In the genomic region with DNA sequence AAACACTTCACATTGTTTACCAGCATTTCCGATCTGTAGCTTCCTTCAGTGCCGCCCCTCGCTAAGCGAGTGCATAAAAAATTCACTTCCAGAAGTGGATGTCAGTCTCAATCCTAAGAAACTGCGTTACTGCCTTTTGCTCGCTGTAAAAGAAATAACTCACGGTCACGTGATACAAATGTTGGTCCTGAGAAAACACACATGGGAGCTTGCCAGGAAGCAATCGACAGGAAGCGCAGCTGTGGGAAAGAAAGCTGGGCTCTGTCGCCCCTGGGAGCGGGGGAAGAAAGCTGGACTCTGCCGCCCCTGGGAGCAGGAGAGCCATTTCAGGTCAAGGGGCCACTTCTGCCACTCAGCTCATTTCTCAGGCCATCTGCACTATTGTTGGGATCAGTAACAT, we compare ENCODE assay signal across 10 mouse cellular contexts. TPM values are rescaled to one million over a fixed set of nuclear protein-coding genes. Genes with fewer than 3 reads are reported as not detected.
DNase-seq lines count a peak whose midpoint lies in the region; ATAC-seq lines count a peak whose summit lies in the region.
"Had no signal": no experiment of that assay in that cellular context is flagged by ENCODE, and none has a peak within 500 bp of the region (broad histone marks: within the 10 kb centered on the region; RNA-seq: fewer than 3 reads in every experiment).

No protein-coding gene starts in this region.

- H3K27me3 ChIP-seq in lung, embryonic 15.5 days, result no peaks in the 10 kb centered on the region
- no peaks in the 10 kb centered on the region for H3K27me3 ChIP-seq in stomach, embryonic 16.5 days (ENCODE audit: control insufficient read depth, insufficient read depth, low read length)

- no peaks in the 10 kb centered on the region for H3K9me3 ChIP-seq in lung, embryonic 15.5 days
- 0 out of 2 replicates have a peak, but pooled peaks cover 2% of the 10 kb centered on the region for H3K9me3 ChIP-seq in stomach, embryonic 16.5 days (replicated peaks; ENCODE audit: control insufficient read depth, low read length)

- 10% methylated on average over 13 of the region's 13 CpGs for WGBS in lung, embryonic 15.5 days
- WGBS in stomach, embryonic 16.5 days, result 19% methylated on average over 13 of the region's 13 CpGs

- H3K27ac ChIP-seq in lung, embryonic 15.5 days, result peak overlapping the region; percentile 93
- peak overlapping the region; percentile 46 for H3K27ac ChIP-seq in stomach, embryonic 16.5 days (ENCODE audit: low read length)

- no peaks in the 10 kb centered on the region for H3K36me3 ChIP-seq in lung, embryonic 15.5 days
- no peaks in the 10 kb centered on the region for H3K36me3 ChIP-seq in stomach, embryonic 16.5 days (ENCODE audit: control insufficient read depth, insufficient read depth, low read length)

- H3K9ac ChIP-seq in lung, embryonic 15.5 days, result no peak overlapping the region
- H3K9ac ChIP-seq in stomach, embryonic 16.5 days (ENCODE audit: low read length), result no peak overlapping the region; the same call in 1 of the 2 replicates

- peak; percentile 48 for DNase-seq in right cerebral cortex, postnatal 4 days
- DNase-seq in right cerebral cortex, postnatal 25 days, result no peak
- peak; percentile 58 for DNase-seq in heart, adult 8-10 months (ENCODE audit: low spot score)
- DNase-seq in kidney, adult 18-20 months, result peak; percentile 27
- DNase-seq in ovary, adult 18-20 months (ENCODE audit: low spot score), result no peak

- peak; percentile 31; the same call in 1 of the 2 replicates for ATAC-seq in lung, embryonic 15.5 days (ENCODE audit: borderline replicate concordance, extremely low read depth, low FRiP score, low TSS enrichment)
- no peak for ATAC-seq in stomach, embryonic 16.5 days (ENCODE audit: insufficient read depth, low FRiP score)
- no peak for ATAC-seq in granulocyte monocyte progenitor cell, adult 5-6 weeks (replicated peaks; ENCODE audit: poor library complexity, severe bottlenecking)

- peak overlapping the region; percentile 93 for H3K4me2 ChIP-seq in lung, embryonic 15.5 days
- peak overlapping the region; percentile 30 for H3K4me2 ChIP-seq in stomach, embryonic 16.5 days (ENCODE audit: low read depth, low read length)

- H3K4me3 ChIP-seq in lung, embryonic 15.5 days, result peak overlapping the region; percentile 12
- peak overlapping the region; percentile 8; the same call in 1 of the 2 replicates for H3K4me3 ChIP-seq in stomach, embryonic 16.5 days (replicated peaks; ENCODE audit: low read length)

- peaks cover 39% of the 10 kb centered on the region for H3K4me1 ChIP-seq in lung, embryonic 15.5 days
- H3K4me1 ChIP-seq in stomach, embryonic 16.5 days (ENCODE audit: control insufficient read depth, insufficient read depth, low read length), result 0 out of 2 replicates have a peak, but pooled peaks cover 6% of the 10 kb centered on the region

RNA-seq across cellular contexts. Expression of a gene that starts 9.5 kb away (rescaled TPM):
- not detected for total RNA-seq in heart, adult 8-10 months (2022)
- 0.21 and 0.40 TPM in 2 replicates for polyA plus RNA-seq in lung, embryonic 15.5 days (2015; fragmentation: Nextera tagmentation; extraction: Ambion mirVana)
- polyA plus RNA-seq in stomach, embryonic 16.5 days (2015; fragmentation: Nextera tagmentation; extraction: Ambion mirVana), result 0.37 and 0.46 TPM in 2 replicates
- total RNA-seq in granulocyte monocyte progenitor cell, adult 5-6 weeks (2014; fragmentation: Nextera tagmentation), result not detected in 2 replicates
- not detected in 2 replicates for total RNA-seq in granulocyte monocyte progenitor cell, adult 5-6 weeks (2017)
- polyA plus RNA-seq: gonadal fat pad, adult 2 months; testis, adult 2 months had no signal

RNA-seq across cellular contexts. Expression of a gene that starts 39.3 kb away (rescaled TPM):
- total RNA-seq in heart, adult 8-10 months (2022), result 1 to 10 TPM in 2 of 4 experiments, under 1 TPM in 2; 0.73 to 1.3 (median 0.96) TPM
- 18.8 and 20.2 TPM in 2 replicates for polyA plus RNA-seq in lung, embryonic 15.5 days (2015; fragmentation: Nextera tagmentation; extraction: Ambion mirVana)
- polyA plus RNA-seq in stomach, embryonic 16.5 days (2015; fragmentation: Nextera tagmentation; extraction: Ambion mirVana), result 16.2 and 17.6 TPM in 2 replicates
- 13.3 and 16.7 TPM in 2 replicates for total RNA-seq in granulocyte monocyte progenitor cell, adult 5-6 weeks (2014; fragmentation: Nextera tagmentation)
- 15.6 and 19.8 TPM in 2 replicates for total RNA-seq in granulocyte monocyte progenitor cell, adult 5-6 weeks (2017)

RNA-seq across cellular contexts. Expression of a gene that starts 39.4 kb away (rescaled TPM):
- 10 to 100 TPM in 2 of 4 experiments, 1 to 10 TPM in 2; 6.2 to 10.7 (median 9.3) TPM for total RNA-seq in heart, adult 8-10 months (2022)
- polyA plus RNA-seq in lung, embryonic 15.5 days (2015; fragmentation: Nextera tagmentation; extraction: Ambion mirVana), result 10.4 and 12.0 TPM in 2 replicates
- polyA plus RNA-seq in stomach, embryonic 16.5 days (2015; fragmentation: Nextera tagmentation; extraction: Ambion mirVana), result 8.0 and 9.7 TPM in 2 replicates
- 0.60 and 20.7 TPM in 2 replicates for total RNA-seq in granulocyte monocyte progenitor cell, adult 5-6 weeks (2014; fragmentation: Nextera tagmentation)
- 0.78 TPM in 1 of 2 replicates, not detected in the other for total RNA-seq in granulocyte monocyte progenitor cell, adult 5-6 weeks (2017)

Comparison
In these comparisons a context has a peak if more than half of its experiments do, and no peak if none do; other contexts are left out.
1. DNase-seq: peak in right cerebral cortex, postnatal 4 days (single experiment), heart, adult 8-10 months (single experiment) and kidney, adult 18-20 months (single experiment); none in right cerebral cortex, postnatal 25 days (single experiment) and ovary, adult 18-20 months (single experiment).
2. RNA of a gene that starts 39.3 kb away (total RNA-seq): 13.3 to 19.8 TPM in granulocyte monocyte progenitor cell, adult 5-6 weeks; 0.73 to 1.3 TPM in heart, adult 8-10 months; every median in the first group is over 4 times any median in the second.